Mouse (Mus musculus) stomach, postnatal 0 days (tissue): Measurements from ENCODE around the gene Pxn. TPM values are rescaled to one million over a fixed set of nuclear protein-coding genes. Genes with fewer than 3 reads are reported as not detected.

Experiments
- ATAC-seq: fragments of 200-750 bp; cut with Nextera tagmentation; 2 replicates; pipeline ENCODE4 v1.8.0; 2017; ENCODE audit not compliant: low FRiP score, low TSS enrichment
- DNase-seq: peaks from one replicate; pipeline ENCODE4 v3.0.0-alpha.2; 2016; ENCODE audit warnings: low spot score
- H3K27ac ChIP-seq: fragments of 300-500 bp; sonication (generic); replicated peaks from 2 replicates; pipeline ENCODE4 v1.5.1; 2014; ENCODE audit warnings: mild to moderate bottlenecking, control low read depth
- H3K27me3 ChIP-seq: fragments of 300-500 bp; sonication (generic); 2 replicates; pipeline ENCODE4 v1.6.1; 2014; ENCODE audit warnings: low read length; ENCODE audit not compliant: control insufficient read depth, insufficient read depth
- H3K36me3 ChIP-seq: fragments of 300-500 bp; sonication (generic); 2 replicates; pipeline ENCODE4 v1.6.1; 2014; ENCODE audit warnings: low read length, mixed read lengths; ENCODE audit not compliant: control insufficient read depth, insufficient read depth
- H3K4me1 ChIP-seq: fragments of 300-500 bp; sonication (generic); replicated peaks from 2 replicates; pipeline ENCODE4 v1.6.1; 2014; ENCODE audit warnings: antibody characterized with exemption; ENCODE audit not compliant: control insufficient read depth, insufficient read depth
- H3K4me2 ChIP-seq: fragments of 300-500 bp; sonication (generic); replicated peaks from 2 replicates; pipeline ENCODE4 v1.6.1; 2014; ENCODE audit warnings: low read depth, mild to moderate bottlenecking, control low read depth, moderate library complexity
- H3K4me3 ChIP-seq: fragments of 300-500 bp; sonication (generic); 2 replicates; pipeline ENCODE4 v1.5.1; 2014; ENCODE audit warnings: low read depth, low read length, control low read depth
- H3K9ac ChIP-seq: fragments of 300-500 bp; sonication (generic); 2 replicates; pipeline ENCODE4 v1.6.1; 2014; ENCODE audit warnings: mild to moderate bottlenecking, low read length, control low read depth, mixed read lengths
- H3K9me3 ChIP-seq: fragments of 300-500 bp; sonication (generic); 2 replicates; pipeline ENCODE4 v1.6.1; 2016; ENCODE audit warnings: low read length; ENCODE audit not compliant: control insufficient read depth
- CTCF ChIP-seq: IDR thresholded peaks from 2 replicates; pipeline ENCODE4 v1.5.1; 2016; ENCODE audit warnings: antibody characterized with exemption, low read depth, mild to moderate bottlenecking, moderate library complexity
- EP300 ChIP-seq: optimal IDR thresholded peaks from 2 replicates; pipeline ENCODE3; 2016; ENCODE audit warnings: antibody characterized with exemption
- WGBS: fragments of 180-500 bp; shearing (Covaris S2); extraction: QIAGEN DNeasy Blood & Tissue Kit; methylation state at CpG from one replicate; pipeline ENCODE4 v1.1.7; 2014; 5-methylcytosine and 5-hydroxymethylcytosine counted together
- polyA plus RNA-seq: library from polyadenylated mRNA; unstranded; fragments of >200 nt; fragmentation: Nextera tagmentation; extraction: Ambion mirVana; gene quantifications from 2 replicates; pipeline ENCODE4 v1.2.1, GENCODE M21; 2015

Gene Pxn
- polyA plus RNA-seq, 1 experiment from 2014 or later = 21.1 TPM

DNA sequence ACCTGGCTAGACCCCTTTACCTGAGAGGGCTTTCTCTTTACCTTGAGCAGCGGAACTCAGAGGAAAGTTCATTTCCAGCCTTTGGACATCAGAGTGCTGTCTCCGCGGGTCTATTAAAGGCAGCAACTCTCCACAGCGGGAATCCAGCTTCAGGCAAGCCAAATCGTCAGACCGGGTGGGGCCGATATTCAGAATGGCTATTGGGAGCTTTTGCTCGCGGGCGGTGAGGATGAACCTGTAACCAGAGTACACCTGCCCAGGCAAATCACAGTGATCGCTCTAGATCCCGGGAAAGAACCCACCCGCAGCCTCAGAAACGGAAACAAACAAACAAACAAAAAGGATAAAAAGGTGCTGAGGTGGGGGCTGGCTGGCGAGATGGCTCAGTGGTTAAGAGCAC, 26.9 kb upstream of the Pxn start:
- no peak for DNase-seq
- no peak for ATAC-seq
- no peak overlapping the region for H3K27ac ChIP-seq
- H3K4me3 ChIP-seq = no peak overlapping the region
- no peak overlapping the region for H3K4me2 ChIP-seq
- TF ChIP-seq CTCF (no peak), EP300 (no peak)
- H3K9me3 ChIP-seq = no peaks in the 10 kb centered on the region
- H3K27me3 ChIP-seq = no peaks in the 10 kb centered on the region
- 60% methylated on average over 15 of the region's 15 CpGs for WGBS
- H3K9ac ChIP-seq = no peak overlapping the region
- H3K36me3 ChIP-seq = peaks cover 2% of the 10 kb centered on the region; the same call in 1 of the 2 replicates
- H3K4me1 ChIP-seq = 0 out of 2 replicates have a peak, but pooled peaks cover 2% of the 10 kb centered on the region

- peak overlapping the region; percentile 18; the same call in 1 of the 2 replicates for H3K9ac ChIP-seq
- no peak overlapping the region for H3K27ac ChIP-seq
- H3K36me3 ChIP-seq = peaks cover 2% of the 10 kb centered on the region; the same call in 1 of the 2 replicates
- H3K4me1 ChIP-seq = 0 out of 2 replicates have a peak, but pooled peaks cover 2% of the 10 kb centered on the region
- H3K27me3 ChIP-seq = no peaks in the 10 kb centered on the region
- peak overlapping the region; percentile 36 for H3K4me2 ChIP-seq
- H3K9me3 ChIP-seq = no peaks in the 10 kb centered on the region
- peak; percentile 64 for DNase-seq
- H3K4me3 ChIP-seq = 0 out of 2 replicates have a peak overlapping the region, but pooled peaks have one; percentile 15
- TF ChIP-seq EP300 = no peak
- no peak for TF ChIP-seq CTCF
- no peak for ATAC-seq
- 33% methylated on average over 27 of the region's 27 CpGs for WGBS
Measured at GRCm38 (mm10) chr5:115480101-115480500, 26.4 kb upstream of the Pxn start.

- no peak for DNase-seq
- TF ChIP-seq EP300 (no peak), CTCF (no peak)
- H3K27me3 ChIP-seq = no peaks in the 10 kb centered on the region
- WGBS = 55% methylated on average over 38 of the region's 38 CpGs
- no peak overlapping the region for H3K27ac ChIP-seq
- H3K9me3 ChIP-seq = no peaks in the 10 kb centered on the region
- no peak for ATAC-seq
- no peak overlapping the region for H3K4me2 ChIP-seq
- no peak overlapping the region for H3K9ac ChIP-seq
- H3K36me3 ChIP-seq = peaks cover 2% of the 10 kb centered on the region; the same call in 1 of the 2 replicates
- no peak overlapping the region for H3K4me3 ChIP-seq
- no peaks in the 10 kb centered on the region for H3K4me1 ChIP-seq
Measured at GRCm38 (mm10) chr5:115482390-115483265, 23.8 kb upstream of the Pxn start.

DNA sequence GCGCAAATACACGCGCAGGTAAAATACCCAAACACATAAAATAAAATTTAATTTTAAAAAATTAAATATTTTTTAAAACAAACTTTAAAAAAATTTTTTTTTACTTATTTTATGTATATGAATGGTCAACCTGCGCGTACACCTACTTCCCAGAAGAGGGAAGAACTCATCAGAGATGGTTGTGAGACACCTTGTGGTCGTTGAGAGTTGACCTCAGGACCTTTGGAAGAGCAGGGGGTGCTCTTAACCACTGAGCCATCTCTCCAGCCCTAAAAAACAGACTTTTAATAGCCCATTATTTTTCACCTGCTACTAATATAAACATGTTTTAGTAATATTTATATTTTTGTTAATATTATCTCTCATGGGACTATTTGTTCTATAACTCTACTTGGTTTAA, 23.1 kb upstream of the Pxn start:
- Histone ChIP-seq H3K27me3 (no peaks in the 10 kb centered on the region), H3K9me3 (no peaks in the 10 kb centered on the region), H3K4me2 (no peak overlapping the region), H3K4me3 (no peak overlapping the region), H3K4me1 (no peaks in the 10 kb centered on the region), H3K36me3 (peaks cover 2% of the 10 kb centered on the region; the same call in 1 of the 2 replicates), H3K27ac (no peak overlapping the region), H3K9ac (no peak overlapping the region)
- DNase-seq (no peak), ATAC-seq (no peak)
- 65% methylated on average over 6 of the region's 6 CpGs for WGBS
- TF ChIP-seq CTCF = peak; percentile 38; the same call in 1 of the 2 replicates
- no peak for TF ChIP-seq EP300

DNA sequence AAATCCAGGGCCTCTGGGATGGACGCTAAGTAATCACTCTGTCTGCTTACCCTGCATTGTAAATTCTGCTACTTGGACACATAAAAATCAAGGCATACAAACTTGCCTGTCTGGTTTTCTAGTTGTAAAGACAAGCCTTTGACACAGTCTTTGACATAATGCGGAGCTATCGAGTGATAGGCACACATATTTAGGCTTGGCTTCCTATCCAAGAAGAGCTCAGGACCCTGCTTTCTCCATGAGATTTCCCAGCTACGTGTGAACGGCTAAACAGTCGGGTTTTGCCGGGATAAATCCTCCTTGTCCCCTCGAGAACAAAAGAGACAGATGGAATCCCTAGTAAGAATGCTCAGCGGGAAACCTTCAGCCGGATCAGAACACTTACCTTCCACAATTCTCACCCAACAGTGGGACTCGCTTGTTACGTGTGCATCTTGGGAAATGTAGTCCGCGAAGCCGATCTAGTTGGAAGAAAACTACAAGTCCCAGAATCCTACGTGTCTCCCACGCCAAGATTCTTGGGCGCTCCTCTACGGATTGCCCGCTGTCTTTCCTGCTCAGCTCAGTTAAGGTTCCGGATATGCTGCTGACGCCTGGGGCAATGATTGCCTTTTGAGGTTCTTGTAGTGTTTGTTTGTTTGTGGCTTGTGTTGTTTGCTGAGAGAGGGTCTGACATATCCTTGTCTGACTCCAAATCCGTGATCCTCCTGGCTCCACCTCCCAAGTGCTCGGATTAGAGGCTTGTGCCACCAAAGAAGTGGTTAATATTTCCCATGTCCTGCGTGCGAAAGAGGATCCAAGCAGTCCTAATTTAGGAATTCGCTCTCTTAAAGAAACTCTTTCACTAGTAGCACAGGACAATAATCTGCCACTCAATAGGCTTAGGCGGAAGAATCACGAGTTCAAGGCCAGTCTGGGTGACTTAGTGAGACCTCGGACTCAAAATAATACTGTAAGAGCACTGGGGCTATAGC, 22.2 kb upstream of the Pxn start, which contains the start of gene Sirt4:
TSS of gene Sirt4 (minus strand) at position 779 of the 974 bp plus-strand sequence.
- Histone ChIP-seq H3K27me3 (no peaks in the 10 kb centered on the region), H3K9ac (peak within 1 kb of the TSS; percentile 60), H3K4me2 (peak within 1 kb of the TSS; percentile 50), H3K4me1 (no peaks in the 10 kb centered on the region), H3K9me3 (no peaks in the 10 kb centered on the region), H3K36me3 (peaks cover 2% of the 10 kb centered on the region; the same call in 1 of the 2 replicates), H3K4me3 (peak within 1 kb of the TSS; percentile 37), H3K27ac (peak within 1 kb of the TSS; percentile 75)
- DNase-seq (peak; percentile 83), ATAC-seq (peak; percentile 87)
- TF ChIP-seq EP300 = no peak
- TF ChIP-seq CTCF = no peak
- WGBS = 5% methylated on average over 30 of the region's 30 CpGs
